Mouse (Mus musculus): ENCODE results near the gene Trmt1.

The Trmt1 gene

DNA sequence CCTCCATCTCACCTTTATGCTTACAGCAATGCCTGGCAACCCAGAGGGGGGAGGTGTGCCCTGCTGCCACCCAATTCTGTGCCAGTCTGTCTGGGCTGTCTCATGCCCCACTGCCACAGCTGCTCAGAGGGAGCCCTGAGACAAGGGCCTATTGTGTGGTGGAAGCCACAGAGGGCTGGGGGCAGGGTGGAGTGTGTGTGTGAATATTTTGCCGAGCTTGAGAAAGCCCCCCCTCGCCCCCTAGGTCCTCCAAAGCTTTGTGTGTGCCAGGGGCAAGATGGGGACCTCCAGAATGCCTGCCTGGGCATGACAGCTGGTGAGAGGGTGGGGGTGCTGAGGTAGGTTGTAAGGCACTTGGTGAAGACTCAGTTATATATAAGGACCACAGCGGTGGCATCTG lies 42.4 kb downstream of the Trmt1 start:
- CTCF ChIA-PET: no interaction called here

DNA sequence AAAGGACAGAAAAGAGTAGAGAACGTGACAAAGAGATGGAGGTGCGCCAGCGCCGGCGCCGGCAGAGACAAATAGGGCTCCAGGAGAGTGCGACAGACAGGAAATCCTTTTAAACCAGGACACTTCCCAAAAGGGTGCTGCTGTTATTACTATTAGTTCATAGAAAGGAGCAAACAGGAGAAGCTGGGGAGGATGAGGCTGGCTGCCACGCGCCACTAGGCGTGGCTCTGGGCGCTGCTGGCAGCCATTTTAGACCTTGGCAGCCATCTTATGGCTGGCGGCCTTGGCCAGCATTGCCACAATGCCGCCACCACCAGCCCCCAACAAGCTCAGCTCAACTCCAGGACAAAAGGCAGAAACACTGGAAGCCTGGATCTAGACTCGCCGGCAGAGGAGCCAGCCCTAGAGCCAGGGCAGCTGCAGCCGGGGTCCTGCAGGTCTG lies 43.8 kb downstream of the Trmt1 start:
- CTCF ChIA-PET: no interaction called here

DNA sequence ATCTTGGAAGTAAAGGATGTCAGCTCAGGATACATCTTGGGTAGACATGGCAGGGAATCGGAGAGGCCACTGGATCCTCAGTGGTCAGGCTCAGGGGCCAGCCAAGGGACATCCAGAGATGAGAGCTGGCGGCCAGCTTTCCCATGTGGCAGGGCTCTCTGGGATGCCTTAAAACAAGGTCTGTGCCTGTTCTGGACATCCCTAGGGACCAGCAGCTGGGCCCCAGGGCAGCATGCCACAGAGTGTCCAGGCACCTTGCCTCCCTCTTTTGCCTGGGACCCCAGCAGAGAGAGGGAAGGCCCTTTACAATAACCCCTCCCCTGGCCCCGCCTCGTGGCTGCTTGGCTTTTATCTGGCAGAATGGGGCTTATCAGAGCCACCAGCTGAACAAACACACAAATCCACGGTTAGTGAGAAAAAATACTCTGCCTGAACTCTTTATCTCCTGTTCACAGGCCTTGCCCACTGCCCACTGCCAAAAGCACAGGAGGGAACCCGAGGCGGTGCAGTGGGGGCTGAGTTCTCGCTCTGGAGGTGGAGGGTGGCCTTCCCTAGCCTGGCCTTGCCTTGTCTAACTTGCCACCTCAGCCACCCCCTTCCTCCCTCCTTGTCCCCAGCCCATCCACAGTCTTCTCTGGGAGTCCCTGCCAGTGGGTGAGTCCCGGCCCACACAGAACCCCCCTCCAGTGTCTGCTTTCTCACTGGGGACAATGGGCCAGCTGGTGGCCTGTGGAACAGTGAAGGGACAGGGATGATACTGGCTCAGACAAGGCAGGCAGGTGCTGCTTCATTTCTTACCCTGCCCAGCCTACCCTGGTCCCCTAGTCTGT lies 44.6 kb downstream of the Trmt1 start:
- CTCF ChIA-PET: no interaction called here

DNA sequence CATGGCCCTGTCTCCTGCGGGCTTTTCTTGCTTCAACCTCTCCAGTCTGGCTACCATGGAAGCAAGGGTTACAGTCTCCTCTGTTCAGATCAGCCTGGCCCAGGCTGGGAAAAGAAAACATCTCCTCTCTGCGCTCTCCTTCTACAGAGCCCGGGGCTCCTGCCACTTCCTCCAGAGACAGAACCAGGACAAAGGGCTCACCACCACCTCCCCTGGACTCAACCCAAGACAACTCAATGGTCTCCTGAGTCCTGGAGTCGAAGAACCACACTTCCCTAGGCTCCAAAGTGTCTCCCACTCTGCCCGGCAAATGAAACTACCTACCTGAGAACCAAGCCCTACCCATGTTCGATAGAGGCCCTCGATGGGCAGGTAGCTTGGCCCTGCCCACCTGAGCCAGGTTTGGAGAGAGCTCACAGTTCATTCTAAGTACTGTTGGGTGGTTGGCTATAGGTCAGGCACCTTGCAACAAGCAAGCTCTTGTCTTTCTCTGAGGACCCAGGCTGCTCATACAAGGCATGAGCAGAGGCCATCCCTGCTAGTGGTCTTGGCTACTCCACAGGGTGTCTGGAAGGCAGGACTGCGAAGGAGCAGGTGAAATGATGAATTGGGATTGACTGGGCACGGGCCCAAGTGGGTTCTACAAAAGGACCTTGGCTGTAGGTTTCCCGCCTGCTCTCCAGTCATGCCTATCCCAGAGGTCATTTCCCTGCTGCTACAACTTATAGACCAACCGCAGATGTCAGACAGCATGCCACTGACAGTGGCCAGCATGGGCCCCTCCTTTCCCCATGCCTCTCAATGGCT lies 45.5 kb downstream of the Trmt1 start:
- CTCF ChIA-PET: no interaction called here

DNA sequence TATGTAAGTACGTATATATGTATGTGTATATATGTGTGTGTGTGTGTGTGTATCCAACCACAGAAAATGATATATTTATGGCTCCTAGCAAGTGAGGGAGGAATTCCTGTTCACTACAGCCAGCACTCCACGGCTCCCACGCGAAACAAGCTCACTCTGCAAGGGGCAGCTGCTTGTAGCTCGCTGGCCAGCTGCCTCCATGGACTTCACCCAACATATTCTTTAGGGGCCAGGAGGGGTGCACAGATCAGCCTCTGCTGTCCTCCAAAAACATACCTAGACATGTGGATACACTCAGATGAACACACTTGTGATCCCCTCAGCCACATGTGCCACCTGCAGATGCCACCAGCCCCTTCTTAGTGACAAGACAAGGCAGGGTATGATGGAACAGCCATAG lies 46.4 kb downstream of the Trmt1 start:
- CTCF ChIA-PET: interaction anchor here (0.5 kb wide), 1 partner anchor 139 kb away, joined by 7 read pairs; the partner anchor contains the start of gene Syce2

DNA sequence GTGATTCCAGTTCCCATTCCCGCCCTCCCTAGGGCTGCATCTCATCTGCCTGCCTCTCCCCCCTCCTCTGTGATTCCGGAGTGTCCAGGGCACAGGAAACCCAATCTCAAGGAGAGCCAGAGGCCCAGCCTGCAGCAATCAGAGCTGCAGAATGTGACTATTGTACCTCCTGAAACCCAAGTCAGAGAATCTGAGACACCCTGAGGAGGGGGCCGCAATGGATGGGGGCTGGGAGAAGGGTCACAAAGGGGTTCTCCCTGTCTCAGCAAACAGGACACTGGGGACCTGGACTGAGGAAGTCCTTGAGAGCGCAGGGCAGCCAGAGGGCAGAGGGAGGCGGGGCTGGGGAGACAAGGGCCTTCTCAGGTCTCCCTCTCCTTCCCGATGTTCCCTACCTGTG lies 46.9 kb downstream of the Trmt1 start:
- CTCF ChIA-PET: interaction anchor here (0.5 kb wide), 1 partner anchor 139 kb away, joined by 7 read pairs; the partner anchor contains the start of gene Syce2

DNA sequence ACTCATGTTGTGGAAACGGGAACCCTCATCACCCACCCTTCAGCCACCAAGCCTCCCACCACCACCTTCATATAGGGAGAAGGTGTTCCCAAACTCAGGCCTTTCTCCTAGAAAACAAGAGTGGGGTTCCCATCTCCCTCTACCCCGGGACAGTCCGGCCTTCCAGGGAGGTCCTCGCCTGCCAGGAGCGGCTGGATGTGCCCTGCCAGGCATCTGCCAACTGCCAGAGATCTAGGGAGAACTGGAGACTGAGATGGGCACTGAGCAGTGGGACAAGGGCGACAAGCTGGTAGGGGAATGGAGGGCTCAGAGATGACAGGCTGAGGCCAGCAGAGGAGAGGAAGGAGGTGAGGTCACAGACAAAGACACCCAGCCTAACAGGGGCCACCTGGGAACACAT lies 47.9 kb downstream of the Trmt1 start:
- CTCF ChIA-PET: no interaction called here

DNA sequence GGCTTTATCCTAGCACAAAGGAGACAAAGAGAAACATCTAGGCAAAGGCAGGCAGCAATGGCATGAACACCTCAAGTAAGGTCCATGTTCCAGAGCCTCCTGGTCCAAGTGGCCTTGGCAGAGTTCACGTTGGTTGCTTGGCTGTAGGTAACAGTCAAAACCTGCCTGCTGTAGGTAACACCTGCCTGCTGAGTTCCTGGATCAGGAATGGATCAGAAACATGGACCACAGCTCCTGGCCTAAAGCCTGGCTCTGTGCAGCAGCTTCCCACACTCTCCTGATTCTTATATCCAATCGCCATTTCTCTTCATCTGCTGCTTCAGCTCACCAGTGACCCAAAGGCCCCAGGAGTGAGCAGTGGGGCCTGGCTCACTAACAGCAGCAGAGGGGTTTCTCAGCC lies 48.6 kb downstream of the Trmt1 start:
- CTCF ChIA-PET: no interaction called here

DNA sequence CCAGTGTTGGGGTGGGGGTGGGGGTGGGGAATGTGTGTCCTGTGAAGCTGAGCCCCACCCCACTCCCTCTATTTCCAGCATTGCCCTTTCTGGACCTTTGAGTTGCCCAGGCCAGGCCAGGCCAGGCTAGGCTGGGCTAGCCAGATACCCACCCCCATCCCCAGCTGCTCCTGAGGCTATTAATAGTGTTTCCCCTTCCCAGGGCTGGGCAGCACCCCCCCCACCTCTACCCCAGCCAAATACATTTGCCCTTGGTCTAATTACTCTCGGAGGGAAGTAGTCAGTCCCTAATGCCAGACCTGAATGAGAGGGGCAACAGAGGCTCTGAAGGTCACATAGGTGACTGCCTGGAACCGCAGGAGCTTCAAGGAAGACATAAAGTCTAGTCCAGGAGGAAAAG lies 49.5 kb downstream of the Trmt1 start:
- CTCF ChIA-PET: no interaction called here

DNA sequence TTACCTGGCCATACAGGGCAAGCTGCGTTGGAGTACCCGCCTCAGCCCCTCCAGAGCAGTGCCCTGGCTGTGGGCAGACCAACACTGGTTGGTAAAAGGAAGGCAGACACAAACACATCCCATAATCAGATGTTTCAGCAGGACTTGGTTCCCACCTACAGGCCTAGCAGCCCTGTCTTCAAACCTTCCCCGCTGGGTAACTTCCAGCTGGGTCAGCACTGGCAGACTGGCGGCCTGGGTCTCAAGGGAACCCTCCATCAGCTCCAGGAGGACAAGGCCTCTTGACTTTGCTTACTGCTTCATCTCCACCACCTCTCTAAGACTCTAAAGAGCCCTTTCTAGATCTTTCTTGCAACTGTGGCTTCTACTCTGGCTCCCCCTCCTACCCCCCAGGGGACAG lies 50.4 kb downstream of the Trmt1 start:
- CTCF ChIA-PET: interaction anchor here (0.8 to 2.1 kb wide), 2 partner anchors 28 to 231 kb away, joined by 4 to 9 read pairs; no protein-coding TSS in a partner anchor

DNA sequence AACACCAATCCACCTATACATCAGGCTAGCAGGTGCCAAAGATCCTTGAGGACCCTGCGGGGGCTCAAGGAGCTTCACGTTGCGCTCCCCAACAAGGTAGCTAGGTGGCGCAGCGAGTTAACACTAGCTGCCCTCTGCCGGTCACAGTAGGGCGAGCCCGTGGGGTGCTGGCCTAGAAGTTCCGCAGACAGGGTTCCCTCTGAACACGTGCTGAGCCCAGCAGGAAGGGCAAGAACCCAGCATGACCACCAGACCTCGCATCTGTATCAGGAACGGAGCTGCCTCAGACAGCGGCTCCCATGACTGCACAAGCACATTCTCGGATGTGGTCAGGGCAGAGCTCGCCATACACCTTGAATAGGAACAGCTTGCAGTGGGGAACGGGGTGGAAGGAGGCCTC lies 51.5 kb downstream of the Trmt1 start:
- CTCF ChIA-PET: interaction anchor here (0.6 to 2.1 kb wide), 5 partner anchors 29 to 840 kb away, joined by 3 to 9 read pairs (median 3); no protein-coding TSS in a partner anchor

DNA sequence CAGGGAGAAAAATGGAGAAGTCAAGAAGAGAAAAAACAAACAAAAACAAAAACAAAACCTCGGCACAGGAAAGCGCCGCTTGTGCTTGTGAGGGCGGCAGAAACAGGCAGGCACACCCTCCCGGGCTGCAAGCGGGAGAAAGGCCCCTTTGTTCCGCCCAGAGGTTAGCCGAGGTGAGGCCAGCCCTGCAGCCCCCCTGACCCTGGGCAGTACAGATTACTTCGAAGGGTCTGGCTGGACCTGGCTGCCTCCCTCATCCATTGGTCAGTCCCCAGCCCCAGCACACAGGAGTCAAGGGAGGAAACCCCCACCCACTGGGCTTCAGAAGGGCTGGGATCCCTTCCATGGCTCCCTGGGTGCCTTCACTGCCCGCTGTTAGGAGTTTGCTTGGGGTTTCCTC lies 52.2 kb downstream of the Trmt1 start:
- CTCF ChIA-PET: interaction anchor here (0.7 to 2.1 kb wide), 3 partner anchors 29 to 841 kb away, joined by 3 to 9 read pairs (median 3); no protein-coding TSS in a partner anchor

DNA sequence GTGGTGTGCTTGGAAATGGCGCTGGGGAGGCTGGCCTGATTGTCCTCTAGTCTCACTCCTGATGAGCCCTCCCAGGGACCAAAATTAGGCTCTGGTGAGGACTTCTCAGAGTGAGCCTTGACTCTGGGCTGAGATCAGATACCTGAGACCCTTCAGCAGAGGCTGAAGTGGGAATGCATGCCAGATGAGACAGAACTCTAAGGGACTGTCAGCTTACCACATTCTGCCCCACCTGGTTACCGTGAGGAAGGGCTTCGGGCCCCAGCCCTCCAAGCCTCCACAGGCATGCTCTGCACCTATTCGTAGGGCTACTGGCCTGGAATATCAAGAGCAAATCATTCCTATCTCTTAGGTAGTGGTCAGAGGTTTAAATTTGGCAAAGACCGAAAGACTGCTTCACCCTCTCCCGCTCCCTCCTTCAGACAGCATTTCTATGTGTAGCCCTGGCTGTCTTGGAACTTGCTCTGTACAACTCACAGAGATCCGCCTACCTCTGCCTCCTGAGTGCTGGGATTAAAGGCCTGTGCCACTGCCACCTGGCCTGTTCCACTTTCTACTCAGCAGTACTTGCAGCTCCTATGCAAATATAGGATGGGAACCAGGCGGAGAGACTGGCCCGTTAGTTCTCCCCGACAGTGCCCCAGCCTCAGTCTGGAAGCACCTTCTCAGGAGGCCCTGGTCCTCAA lies 52.8 kb downstream of the Trmt1 start:
- CTCF ChIA-PET: no interaction called here

DNA sequence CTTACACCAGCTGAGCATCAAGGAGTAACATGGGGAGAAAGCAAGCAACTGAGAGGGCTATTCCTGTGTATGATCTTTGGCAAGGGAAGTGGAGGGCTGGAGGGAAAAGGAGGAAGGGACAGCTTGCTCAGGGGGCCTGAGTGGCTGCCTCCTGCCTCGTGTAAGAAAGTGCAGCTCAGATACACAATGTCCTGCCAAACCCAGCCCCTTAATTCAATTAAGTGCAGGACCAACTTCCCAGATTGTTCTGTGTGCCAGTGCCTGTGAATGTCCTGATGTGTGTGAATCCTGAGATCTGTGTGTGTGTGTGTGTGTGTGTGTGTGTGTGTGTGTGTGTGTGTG lies 53.3 kb downstream of the Trmt1 start:
- CTCF ChIA-PET: no interaction called here

DNA sequence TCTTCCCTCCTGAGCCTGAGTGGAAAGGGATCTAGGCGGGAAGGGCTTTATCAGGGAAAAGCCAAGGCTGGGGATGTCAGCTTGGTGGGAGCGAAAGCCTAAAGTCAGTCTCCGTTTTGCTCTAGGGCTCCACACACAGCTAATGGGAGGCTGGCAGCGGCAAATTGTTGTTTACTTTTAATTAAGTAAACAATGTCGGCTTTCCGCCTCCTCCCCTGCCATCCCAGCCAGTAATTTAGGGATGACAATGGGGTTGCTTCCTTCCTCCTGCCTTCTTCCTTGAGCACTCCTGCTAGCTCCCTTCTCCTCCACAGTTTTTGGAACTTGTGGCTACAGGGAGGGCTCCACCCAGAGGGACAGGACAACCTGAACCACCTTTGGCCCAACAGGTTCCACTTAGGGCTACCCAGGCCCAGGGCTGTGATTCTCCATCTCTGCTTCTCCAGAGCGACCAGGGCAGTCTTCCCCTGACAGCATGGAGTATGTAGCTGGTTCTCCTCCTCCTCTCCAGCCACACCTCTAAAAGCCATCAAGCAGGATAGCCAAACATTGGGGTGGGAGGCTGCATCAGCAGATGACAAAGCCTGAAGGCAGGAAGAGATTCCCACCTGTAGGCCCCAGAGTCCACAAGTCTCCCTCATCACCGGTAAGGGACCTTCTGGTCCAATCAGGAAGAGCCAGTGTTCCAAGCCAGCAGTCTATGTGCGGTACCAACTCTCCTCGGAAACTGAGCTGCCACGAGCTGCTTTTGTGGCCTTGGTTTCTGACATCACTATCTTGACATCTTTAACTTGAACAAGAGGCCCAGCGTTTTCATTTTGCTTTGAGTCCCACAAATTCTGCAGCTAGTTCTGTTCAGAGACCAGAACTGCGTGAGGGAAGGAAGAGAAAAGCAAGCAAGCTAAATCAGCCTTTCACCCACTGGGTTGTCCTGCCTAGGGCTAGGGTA lies 55.1 kb downstream of the Trmt1 start:
- CTCF ChIA-PET: interaction anchor here (0.6 kb wide), 1 partner anchor 35 kb away, joined by 11 read pairs; no protein-coding TSS in a partner anchor

DNA sequence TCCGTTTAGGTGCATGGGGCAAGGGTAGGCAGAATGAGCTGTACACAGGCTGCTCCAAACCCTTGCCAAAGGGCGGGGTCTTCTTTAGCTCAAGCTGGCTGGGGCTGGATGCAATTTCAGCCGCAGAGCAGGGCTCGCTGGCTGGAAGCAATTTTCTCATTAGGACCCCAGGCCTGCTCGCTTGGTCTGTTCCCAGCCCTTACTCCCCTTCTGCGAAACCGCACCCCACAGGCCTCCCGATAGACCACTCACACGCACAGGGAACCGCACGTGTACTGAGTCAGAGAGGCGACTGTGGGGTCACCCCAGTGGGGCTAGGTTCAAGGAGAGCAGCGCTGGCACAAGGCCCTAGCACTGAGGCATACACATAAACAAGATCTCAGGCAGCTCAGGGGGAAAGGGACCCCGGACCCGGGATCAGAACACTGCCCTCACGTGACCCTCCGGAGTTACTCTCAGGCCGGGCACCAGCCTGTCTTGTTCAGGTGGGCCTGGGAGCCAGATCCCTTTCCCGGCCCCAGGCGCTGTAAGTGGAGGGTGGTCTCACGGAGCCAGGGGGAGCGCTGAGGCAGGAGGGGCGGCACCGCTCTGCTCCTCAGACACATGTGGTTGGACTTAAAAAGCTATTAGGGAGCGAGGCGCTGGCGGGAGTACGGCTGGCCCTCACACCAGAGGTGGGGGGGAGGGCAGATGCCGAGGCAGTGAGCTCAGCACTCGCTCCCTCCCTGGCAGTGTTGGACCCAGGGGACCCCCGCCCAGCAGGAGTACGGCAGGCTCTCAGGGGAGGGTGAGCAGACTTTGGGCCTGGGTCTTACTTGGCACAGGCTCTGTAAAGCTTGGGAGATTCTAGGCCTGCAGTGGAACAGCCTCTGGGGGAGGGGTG lies 56.3 kb downstream of the Trmt1 start:
- CTCF ChIA-PET: interaction anchor here (0.6 kb wide), 1 partner anchor 36 kb away, joined by 11 read pairs; no protein-coding TSS in a partner anchor

DNA sequence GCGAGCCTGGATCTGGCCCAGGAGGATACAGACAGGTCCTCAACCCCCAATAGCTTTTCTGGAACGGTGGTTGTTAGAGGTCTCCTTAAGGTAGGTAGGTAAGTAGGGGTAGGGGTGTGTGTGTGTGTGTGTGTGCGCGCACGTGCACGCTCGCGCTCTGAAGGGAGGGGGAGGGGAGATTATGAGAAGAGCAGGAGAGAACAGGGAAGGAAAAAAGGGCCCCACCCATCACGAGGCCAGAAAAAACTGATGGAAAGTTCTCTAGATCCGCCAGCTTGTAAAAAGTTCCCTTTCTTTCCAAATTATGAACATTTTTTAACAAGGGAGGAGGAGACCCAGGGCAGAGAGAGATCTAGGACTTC lies 56.9 kb downstream of the Trmt1 start:
- CTCF ChIA-PET: no interaction called here

DNA sequence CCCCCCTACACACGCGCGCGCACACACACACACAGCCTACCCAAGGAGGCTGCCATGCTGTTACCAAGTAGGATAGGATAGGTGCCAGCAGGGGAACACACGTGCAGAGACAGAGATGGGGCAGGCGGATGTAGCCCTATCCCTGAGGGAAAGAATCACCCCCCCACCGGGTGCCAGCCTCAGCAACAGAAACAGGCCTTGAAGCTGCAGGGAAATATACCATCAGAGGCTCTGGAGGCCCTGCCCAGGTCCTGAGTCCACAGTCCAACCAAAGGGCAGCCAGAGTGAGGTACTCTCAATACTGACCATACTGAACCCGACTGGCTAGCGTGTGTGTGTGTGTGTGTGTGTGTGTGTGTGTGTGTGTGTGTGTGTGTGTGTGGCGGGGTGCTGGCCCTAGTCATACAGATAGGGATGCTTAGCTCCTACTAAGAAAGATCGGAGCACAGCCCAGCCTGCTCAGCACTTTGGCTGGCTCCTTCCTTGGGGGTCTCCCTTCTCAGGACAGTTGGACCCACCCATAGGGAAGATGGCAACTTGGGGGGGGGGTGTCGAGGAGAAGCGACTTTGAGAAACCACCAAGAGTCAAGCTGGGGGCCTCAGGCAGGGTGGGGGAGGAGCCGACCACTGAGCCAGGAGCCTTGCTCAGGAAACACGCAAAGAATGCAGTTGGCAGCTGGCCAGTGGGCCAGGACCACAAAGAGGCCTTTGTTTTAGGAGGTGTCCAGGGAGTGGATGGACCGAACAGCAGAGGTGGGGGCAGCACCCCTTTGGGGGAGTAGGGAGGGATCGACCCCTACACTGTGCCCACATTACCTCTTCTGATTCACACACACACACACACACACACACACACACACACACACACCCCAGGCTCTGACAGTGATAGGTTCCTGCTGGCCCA lies 57.7 kb downstream of the Trmt1 start:
- CTCF ChIA-PET: interaction anchor here (0.7 kb wide), 2 partner anchors 15 to 115 kb away, joined by 3 read pairs; no protein-coding TSS in a partner anchor

Data from spleen, embryonic (tissue).